Mouse (Mus musculus): ENCODE data around the gene B3gnt7. TPM values are rescaled to one million over a fixed set of nuclear protein-coding genes. Genes with fewer than 3 reads are reported as not detected.
A peak's percentile ranks its signal among the peaks of the same experiment; 100 is the strongest.

The B3gnt7 gene
- total RNA-seq (2021): under 1 TPM; 0.13 to 0.17 TPM
- long read RNA-seq, experiment 1: 0 reads
- long read RNA-seq, experiment 2: 0 reads

DNA sequence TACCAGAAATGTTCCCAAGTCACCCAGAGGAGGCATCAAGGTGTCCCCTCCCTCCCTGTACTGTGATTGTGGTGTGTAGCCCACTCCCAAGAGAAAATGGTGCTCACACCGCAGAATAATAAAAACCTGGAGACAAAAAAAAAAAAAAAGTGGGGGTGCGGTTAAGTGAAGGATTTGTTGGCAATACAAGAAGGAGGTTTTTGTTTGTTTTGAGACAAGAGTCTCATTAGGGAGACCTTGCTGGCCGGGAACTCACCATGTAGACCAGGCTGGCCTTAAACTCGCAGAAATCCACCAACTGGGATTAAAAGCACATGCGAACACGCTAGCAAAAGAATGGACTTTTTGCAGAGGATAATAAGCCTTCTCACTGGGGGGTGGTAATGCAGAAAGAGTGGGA, at the start of gene B3gnt7:
Gene B3gnt7, plus strand, starts transcription at position 301 of the 400 bp plus-strand sequence.
- DNase-seq: no peak

DNA sequence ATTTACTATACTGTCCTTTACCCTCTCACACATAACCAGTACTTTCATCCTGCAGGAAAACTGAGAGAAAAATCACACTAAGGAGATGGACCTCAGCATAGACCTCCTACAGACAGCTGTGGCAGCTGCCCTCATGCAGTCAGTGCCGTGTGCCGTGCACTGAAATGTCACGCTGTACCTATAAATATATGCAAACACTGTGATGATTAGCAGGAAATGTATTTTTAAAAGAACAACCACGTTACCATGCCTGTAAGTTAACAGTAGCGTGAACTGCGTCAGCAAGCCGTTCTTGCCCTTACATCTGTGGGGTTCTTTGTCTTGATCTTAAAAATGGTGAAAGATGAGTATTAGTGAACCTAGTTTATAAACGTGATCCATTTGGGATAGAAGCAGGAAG, 49.2 kb upstream of the B3gnt7 start:
- no peak for DNase-seq

- no peak for DNase-seq
Observed at GRCm38 (mm10) chr1:86256311-86256710, 46.3 kb upstream of the B3gnt7 start.

GRCm38 (mm10) chr1:86257228-86257627, 45.4 kb upstream of the B3gnt7 start:
- DNase-seq: no peak

- DNase-seq: no peak
Observed at GRCm38 (mm10) chr1:86258171-86258824, 44.3 kb upstream of the B3gnt7 start.

DNA sequence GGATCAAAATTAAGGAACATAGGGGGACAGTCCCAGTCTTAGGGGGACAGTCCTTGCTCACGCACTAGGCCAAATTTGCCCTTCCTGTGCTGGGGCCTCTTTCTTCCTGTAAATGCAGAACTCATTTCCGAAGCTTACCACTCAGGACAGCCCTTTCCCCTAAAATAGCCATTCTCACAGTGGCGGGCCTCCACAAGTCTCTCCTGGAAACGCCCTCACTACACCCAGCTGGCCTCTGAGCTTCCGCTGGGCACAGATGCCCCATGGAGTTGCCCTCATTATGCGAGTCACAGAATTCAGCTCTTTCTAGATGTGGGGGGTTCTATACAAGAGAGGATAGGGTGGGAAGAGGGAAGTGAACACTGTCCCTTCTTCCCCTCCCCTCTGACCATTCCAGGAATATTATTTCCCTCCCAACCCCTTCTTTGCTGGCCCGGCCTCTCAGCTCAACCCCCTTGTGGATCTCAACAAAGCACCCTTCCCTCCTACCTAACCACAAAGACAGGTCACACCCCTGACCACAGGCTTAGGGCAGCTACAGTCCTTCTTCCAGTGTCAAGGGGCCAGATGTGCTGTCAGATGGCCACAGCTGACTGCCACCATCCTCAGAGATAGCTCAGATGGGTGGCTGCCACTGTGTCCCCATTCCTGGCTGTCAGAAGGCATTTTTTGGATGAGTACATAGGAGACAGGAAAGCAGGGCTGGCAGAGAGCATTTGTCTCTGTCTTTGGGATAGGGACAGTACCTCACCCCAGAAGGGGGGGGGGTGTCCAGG, 38.9 kb upstream of the B3gnt7 start:
- no peak for DNase-seq

DNA sequence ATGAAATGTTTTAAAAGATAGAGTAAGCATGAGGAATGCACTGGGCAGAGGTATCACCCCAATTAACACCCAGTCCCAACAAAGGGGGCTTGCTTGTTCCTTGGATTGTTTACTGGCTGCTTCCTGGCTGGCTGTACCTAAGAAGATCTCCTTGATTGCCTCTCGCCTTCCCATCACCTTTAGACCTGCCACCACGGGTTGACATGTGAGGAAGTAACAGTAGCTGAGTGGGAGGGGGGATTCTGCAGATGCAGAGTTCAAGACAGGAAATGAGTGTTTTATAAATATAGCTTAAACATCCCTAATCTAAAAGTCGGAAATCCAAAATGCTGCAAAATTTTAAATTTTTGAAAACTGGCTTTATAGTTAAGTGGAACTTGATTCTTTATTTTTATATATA, 37.6 kb upstream of the B3gnt7 start:
- no peak for DNase-seq

DNA sequence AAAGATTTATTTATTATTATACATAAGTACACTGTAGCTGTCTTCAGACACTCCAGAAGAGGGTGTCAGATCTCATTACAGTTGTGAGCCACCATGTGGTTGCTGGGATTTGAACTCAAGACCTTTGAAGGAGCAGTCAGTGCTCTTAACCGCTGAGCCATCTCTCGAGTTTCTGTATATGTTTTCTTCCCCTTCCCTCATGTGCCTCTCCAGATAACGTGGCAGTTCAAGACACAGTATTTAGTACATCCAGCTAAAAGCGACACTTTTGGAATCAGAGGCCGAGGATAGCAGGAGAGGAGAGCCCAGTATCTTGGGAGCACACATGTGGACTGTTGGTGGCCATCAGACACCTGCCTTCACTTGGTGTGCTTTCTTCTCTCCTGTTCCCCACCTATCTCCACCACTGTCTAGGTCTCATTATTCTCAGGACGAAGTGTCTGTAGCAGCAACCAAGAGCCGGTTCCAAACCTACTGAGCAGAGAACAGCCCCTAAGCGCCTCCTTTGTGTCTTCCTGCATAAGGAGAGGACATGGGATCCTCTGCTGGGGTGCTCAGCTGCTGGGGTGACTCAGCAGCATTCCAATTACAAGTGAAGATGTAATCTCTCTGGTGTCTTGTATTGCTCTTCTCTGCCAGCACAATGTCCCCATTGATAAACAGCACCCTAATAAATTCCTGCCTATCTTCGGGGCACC, 34.0 kb upstream of the B3gnt7 start:
- DNase-seq: no peak

GRCm38 (mm10) chr1:86269190-86269508, 33.5 kb upstream of the B3gnt7 start:
- DNase-seq: peak in 1 of 2 experiments; percentile 3

- no peak for DNase-seq
Observed at GRCm38 (mm10) chr1:86271707-86272106, 30.9 kb upstream of the B3gnt7 start.

- DNase-seq: no peak
Observed at GRCm38 (mm10) chr1:86277055-86277454, 25.6 kb upstream of the B3gnt7 start.

DNA sequence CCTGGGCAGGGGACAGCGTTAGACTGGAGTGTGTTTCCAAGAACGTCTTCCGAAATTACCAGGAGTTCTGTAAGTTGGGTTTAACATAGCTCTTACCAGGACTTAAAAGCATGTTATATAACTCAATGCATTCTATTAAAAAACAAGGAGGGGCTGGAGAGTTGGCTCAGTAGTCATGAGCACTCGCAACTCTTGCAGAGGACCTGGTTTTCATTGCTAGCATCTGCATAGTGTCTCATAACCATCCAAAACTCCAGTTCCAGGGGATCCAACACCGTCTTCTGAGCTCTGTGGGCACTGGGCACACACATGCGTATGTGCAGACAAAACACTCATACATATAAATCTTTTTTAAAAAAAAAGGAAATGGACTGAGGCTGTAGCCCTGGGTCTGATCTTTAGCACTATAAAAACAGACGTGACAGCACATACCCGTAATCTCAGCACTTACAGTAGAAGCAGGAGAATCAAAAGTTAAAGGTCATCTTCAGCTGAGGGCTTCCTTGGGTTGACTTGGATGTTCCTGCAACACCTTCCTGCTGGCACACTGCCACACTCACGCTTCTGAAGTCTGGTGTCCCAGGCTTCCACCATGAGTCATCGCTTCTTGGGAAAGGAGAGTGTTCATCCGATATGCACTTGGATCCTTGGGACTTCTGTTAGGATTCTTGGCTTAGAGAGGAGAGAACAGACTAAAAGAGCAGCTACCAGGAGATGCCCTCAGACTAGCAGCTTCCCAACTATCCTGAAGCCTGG, 20.7 kb upstream of the B3gnt7 start:
- DNase-seq: peak; percentile 52 to 67

DNA sequence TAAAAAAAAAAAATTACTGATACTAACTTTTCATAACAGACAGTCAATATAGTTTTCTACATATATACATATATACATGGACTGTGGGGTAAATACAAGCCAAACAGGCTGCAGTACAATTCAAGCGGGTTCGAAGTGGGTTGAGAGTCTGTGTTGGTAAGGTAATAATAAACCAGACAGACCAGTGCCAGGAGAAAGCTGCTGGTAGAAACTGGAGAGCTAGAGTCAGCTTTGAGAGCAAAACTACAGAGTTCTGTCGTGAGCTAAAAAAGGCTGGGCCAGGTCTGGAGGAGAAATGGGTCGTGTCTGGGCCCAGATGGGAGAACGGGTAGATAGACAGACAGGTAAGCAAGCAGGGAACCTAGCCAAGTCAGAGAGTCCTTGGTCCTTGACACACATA, 18.5 kb upstream of the B3gnt7 start:
- no peak for DNase-seq

GRCm38 (mm10) chr1:86285295-86285694, 17.3 kb upstream of the B3gnt7 start:
- DNase-seq: no peak

DNA sequence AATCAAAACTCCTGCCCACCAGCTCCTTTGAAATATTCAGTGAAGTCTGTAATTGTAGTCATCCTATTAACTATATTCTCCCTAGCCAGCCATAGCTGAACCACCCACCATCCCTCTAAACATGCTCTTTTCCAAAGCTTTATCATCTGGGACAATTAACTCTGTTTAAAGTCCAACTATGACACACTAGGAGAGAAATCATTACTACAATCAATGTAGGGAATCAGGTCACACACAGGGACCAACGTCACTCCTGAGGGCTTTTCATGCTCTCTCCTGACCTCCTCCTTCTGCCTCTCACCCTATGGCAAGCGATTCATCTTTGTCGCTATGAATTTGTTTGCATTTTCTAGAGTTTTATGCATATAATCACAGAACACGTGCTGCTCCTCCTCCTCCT, 15.2 kb upstream of the B3gnt7 start:
- DNase-seq: no peak

- no peak for DNase-seq
Observed at GRCm38 (mm10) chr1:86290452-86290851, 12.2 kb upstream of the B3gnt7 start.

DNA sequence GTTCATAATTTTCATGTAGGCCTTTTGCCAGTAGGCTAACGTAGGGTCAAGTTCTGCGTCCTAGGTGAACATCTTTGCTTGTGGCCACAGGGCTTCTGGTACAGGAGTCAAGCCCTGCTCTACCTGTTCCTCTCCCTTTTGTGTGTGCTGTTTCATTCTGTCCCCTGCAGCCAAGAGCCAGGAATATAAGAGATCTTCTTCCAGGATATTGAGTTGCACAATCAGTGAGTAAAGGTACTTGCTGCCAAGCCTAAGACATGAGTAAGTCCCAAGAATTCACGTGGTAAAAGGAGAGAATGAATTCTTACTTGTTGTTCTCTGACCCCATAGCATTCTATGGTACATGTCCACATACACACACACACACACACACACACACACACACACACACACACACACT, 9.5 kb upstream of the B3gnt7 start:
- no peak for DNase-seq

- DNase-seq: no peak
Observed at GRCm38 (mm10) chr1:86293868-86294267, 8.8 kb upstream of the B3gnt7 start.

DNA sequence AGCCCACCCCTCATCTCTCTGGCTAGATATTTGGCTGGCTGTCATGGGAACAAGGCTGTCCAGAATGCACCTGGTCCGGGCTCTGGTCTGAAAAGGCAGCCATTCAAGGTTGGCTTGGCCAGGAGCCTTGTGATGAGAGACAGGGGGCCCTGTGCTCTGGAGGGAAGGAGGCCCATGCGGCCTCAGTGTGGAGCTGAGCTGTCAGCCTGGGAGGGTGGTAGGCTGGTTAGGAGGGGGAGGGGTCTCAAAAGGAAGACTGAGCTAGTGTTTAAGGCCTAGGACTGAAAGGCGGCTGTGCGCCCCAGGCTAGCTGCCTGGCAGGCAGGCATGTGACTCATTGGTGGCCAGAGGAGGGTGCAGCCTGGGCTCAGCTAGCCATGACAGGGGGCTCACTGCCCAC, 8.2 kb upstream of the B3gnt7 start:
- DNase-seq: no peak

DNA sequence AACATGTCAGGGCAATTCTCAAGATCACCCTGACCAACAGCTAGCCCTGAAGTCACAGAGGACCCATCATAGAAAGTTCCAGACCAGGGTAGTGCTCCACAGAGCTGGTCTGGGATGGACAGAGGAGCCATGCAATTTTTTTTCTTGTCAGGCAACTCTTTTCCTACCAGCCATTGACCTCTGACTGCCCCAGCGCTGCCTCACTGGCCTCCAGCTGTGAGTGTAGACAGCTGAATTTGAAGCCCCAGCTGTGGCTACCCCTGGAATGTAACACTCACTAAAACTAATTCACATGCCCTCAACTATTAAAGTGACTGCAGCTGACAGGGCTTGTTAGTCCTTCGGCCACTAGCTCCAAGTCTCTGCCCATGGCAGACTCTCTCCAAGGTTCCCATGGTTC, 2.5 kb upstream of the B3gnt7 start:
- no peak for DNase-seq

DNA sequence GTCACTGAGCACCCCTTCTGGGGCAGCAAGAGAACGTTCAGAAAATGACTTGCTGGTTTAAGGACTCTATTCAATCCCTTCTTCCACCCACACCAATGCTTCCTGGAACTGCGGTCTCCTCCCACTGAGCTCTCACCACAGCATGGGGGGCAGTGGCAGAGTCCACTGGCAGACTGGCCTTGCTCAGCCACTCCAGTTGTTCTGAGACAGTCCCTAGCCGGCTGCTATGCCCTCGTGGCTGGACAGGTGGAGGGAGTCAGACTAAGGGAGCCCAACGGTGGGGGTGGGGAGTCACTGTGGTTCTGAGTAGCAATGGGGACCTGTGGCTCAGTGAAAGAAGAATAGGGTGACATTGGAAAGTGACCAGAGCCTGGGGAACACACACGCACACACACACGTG, 1.9 kb upstream of the B3gnt7 start:
- DNase-seq: no peak
